23 mouse cellular contexts compared by ENCODE assay signal in the genomic region with DNA sequence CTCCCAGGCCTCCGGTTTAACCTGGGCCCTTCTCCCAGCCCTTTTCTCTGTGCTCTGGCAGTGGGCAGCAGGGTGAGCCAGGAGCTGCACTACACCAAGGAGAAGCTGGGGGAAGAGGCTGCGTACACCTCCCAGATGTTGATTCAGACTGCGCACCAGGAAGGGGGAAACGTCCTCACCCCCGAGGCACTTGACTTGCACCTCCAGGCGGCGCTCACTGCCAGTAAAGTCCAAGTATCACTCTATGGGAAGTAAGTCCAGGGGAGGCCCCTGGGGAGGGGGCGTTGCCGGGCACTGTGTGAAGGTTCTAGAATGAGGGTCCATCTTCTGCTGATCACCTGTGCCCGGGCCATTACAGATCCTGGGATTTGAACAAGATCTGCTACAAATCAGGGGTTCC. TPM values are rescaled to one million over a fixed set of nuclear protein-coding genes. Genes with fewer than 3 reads are reported as not detected.
DNase-seq lines count a peak whose midpoint lies in the region; ATAC-seq and TF ChIP-seq lines count a peak whose summit lies in the region.
"Had no signal": no experiment of that assay in that cellular context is flagged by ENCODE, and none has a peak within 500 bp of the region (broad histone marks: within the 10 kb centered on the region; RNA-seq: fewer than 3 reads in every experiment).

No protein-coding gene starts in this region.

- no peak for TF ChIP-seq RAD21 in MEL (IDR thresholded peaks at IDR 0.05; ENCODE audit: low read depth, low read length)

- no peak for TF ChIP-seq POLR2A in MEL (IDR thresholded peaks at IDR 0.05; ENCODE audit: control insufficient read depth in 1 of 2, insufficient read depth in 1 of 2, low read depth in 1 of 2, low read length in 2 of 2, poor library complexity in 1 of 2)

- peaks cover 20% of the 10 kb centered on the region for H3K36me3 ChIP-seq in hindbrain, postnatal 0 days (ENCODE audit: insufficient read depth, low read length)
- H3K36me3 ChIP-seq in hindbrain, embryonic 16.5 days (ENCODE audit: control insufficient read depth, insufficient read depth, low read length) = peaks cover 11% of the 10 kb centered on the region; the same call in 1 of the 2 replicates
- H3K36me3 ChIP-seq in midbrain, embryonic 14.5 days (ENCODE audit: control insufficient read depth, insufficient read depth, low read length) = peaks cover 10% of the 10 kb centered on the region
- H3K36me3 ChIP-seq in midbrain, embryonic 13.5 days = peaks cover 20% of the 10 kb centered on the region
- H3K36me3 ChIP-seq in MEL (ENCODE audit: control insufficient read depth in 1 of 2, insufficient read depth in 2 of 2, low read length in 2 of 2) = no peaks in the 10 kb centered on the region
- no peaks in the 10 kb centered on the region for H3K36me3 ChIP-seq in stomach, postnatal 0 days (ENCODE audit: control insufficient read depth, insufficient read depth, low read length)

- H3K27ac ChIP-seq in hindbrain, postnatal 0 days = no peak overlapping the region
- no peak overlapping the region for H3K27ac ChIP-seq in hindbrain, embryonic 16.5 days (ENCODE audit: low read depth, low read length)
- H3K27ac ChIP-seq in midbrain, embryonic 14.5 days (replicated peaks; ENCODE audit: low read depth, low read length) = no peak overlapping the region
- no peak overlapping the region for H3K27ac ChIP-seq in midbrain, embryonic 13.5 days
- H3K27ac ChIP-seq in MEL (ENCODE audit: control insufficient read depth, low read depth, low read length) = no peak overlapping the region
- no peak overlapping the region for H3K27ac ChIP-seq in stomach, postnatal 0 days (replicated peaks)
- H3K27ac ChIP-seq: hindbrain, embryonic 15.5 days had no signal

- TF ChIP-seq EP300 in MEL (IDR thresholded peaks at IDR 0.05; ENCODE audit: low read depth in 1 of 2, low read length in 2 of 2) = no peak
- no peak for TF ChIP-seq EP300 in stomach, postnatal 0 days (optimal IDR thresholded peaks at IDR 0.05)

- H3K9me3 ChIP-seq in hindbrain, postnatal 0 days (ENCODE audit: low read length) = no peaks in the 10 kb centered on the region
- no peaks in the 10 kb centered on the region for H3K9me3 ChIP-seq in hindbrain, embryonic 16.5 days (ENCODE audit: control insufficient read depth, low read length)
- no peaks in the 10 kb centered on the region for H3K9me3 ChIP-seq in midbrain, embryonic 14.5 days (ENCODE audit: control insufficient read depth, low read length)
- no peaks in the 10 kb centered on the region for H3K9me3 ChIP-seq in midbrain, embryonic 13.5 days
- no peaks in the 10 kb centered on the region for H3K9me3 ChIP-seq in MEL (replicated peaks; ENCODE audit: insufficient read depth, low read length)
- no peaks in the 10 kb centered on the region for H3K9me3 ChIP-seq in stomach, postnatal 0 days (ENCODE audit: control insufficient read depth, low read length)
- H3K9me3 ChIP-seq: hindbrain, embryonic 15.5 days; megakaryocyte, embryonic 14.5 days had no signal

- no peaks in the 10 kb centered on the region; the same call in 1 of the 2 replicates for H3K4me1 ChIP-seq in hindbrain, postnatal 0 days (ENCODE audit: insufficient read depth, low read length)
- peaks cover 3% of the 10 kb centered on the region; the same call in 1 of the 2 replicates for H3K4me1 ChIP-seq in hindbrain, embryonic 16.5 days (ENCODE audit: control insufficient read depth, insufficient read depth, low read depth, low read length)
- no peaks in the 10 kb centered on the region for H3K4me1 ChIP-seq in midbrain, embryonic 14.5 days (ENCODE audit: control insufficient read depth, insufficient read depth, low read length)
- H3K4me1 ChIP-seq in midbrain, embryonic 13.5 days (replicated peaks) = no peaks in the 10 kb centered on the region
- no peaks in the 10 kb centered on the region for H3K4me1 ChIP-seq in MEL (ENCODE audit: control insufficient read depth in 1 of 2, insufficient read depth in 2 of 2, low read length in 2 of 2)
- no peaks in the 10 kb centered on the region for H3K4me1 ChIP-seq in stomach, postnatal 0 days (replicated peaks; ENCODE audit: control insufficient read depth, insufficient read depth)

- H3K9ac ChIP-seq in hindbrain, postnatal 0 days (replicated peaks; ENCODE audit: low read length) = no peak overlapping the region
- H3K9ac ChIP-seq in hindbrain, embryonic 16.5 days (ENCODE audit: low read depth, low read length) = no peak overlapping the region
- no peak overlapping the region for H3K9ac ChIP-seq in midbrain, embryonic 14.5 days (replicated peaks; ENCODE audit: low read length)
- no peak overlapping the region for H3K9ac ChIP-seq in midbrain, embryonic 13.5 days (replicated peaks)
- no peak overlapping the region for H3K9ac ChIP-seq in MEL (ENCODE audit: control insufficient read depth, low read depth, low read length, poor library complexity, severe bottlenecking)
- H3K9ac ChIP-seq in stomach, postnatal 0 days (ENCODE audit: low read length) = no peak overlapping the region
- H3K9ac ChIP-seq: hindbrain, embryonic 15.5 days had no signal

- H3K79me2 ChIP-seq in MEL (ENCODE audit: control insufficient read depth, insufficient read depth, low read length, poor library complexity) = no peaks in the 10 kb centered on the region

- H3K4me2 ChIP-seq in hindbrain, postnatal 0 days (ENCODE audit: low read depth, low read length) = no peak overlapping the region
- H3K4me2 ChIP-seq in hindbrain, embryonic 16.5 days (ENCODE audit: low read length) = no peak overlapping the region
- no peak overlapping the region for H3K4me2 ChIP-seq in midbrain, embryonic 14.5 days (ENCODE audit: low read length)
- H3K4me2 ChIP-seq in midbrain, embryonic 13.5 days (replicated peaks) = no peak overlapping the region
- no peak overlapping the region for H3K4me2 ChIP-seq in stomach, postnatal 0 days (replicated peaks; ENCODE audit: low read depth)
- H3K4me2 ChIP-seq: hindbrain, embryonic 15.5 days; liver, embryonic 11.5 days had no signal

- ATAC-seq in hindbrain, postnatal 0 days = no peak
- no peak for ATAC-seq in hindbrain, embryonic 16.5 days
- peak; percentile 32; the same call in 1 of the 2 replicates for ATAC-seq in midbrain, embryonic 14.5 days (ENCODE audit: low FRiP score, low TSS enrichment)
- ATAC-seq in midbrain, embryonic 13.5 days = no peak
- ATAC-seq in stomach, postnatal 0 days (ENCODE audit: low FRiP score, low TSS enrichment) = no peak

- DNase-seq in hindbrain, postnatal 0 days (ENCODE audit: low spot score) = no peak
- no peak for DNase-seq in midbrain, embryonic 14.5 days
- no peak for DNase-seq in MEL (ENCODE audit: low read depth, low spot score)
- DNase-seq in stomach, postnatal 0 days (ENCODE audit: low spot score) = no peak
- no peak for DNase-seq in cerebellum, adult 11 months
- no peak for DNase-seq in urinary bladder, adult 18-20 months (ENCODE audit: low spot score in 2 of 2)
- DNase-seq: cerebellum, adult 11-12 months; cerebellum, postnatal 36 days; gastrocnemius, postnatal 14 days; layer of hippocampus, postnatal 36 days; right cerebral cortex, adult 18-20 months; thymus, postnatal 14 days had no signal

- no peak overlapping the region for H3K4me3 ChIP-seq in hindbrain, postnatal 0 days (ENCODE audit: low read length)
- H3K4me3 ChIP-seq in hindbrain, embryonic 16.5 days (ENCODE audit: low read length) = no peak overlapping the region
- no peak overlapping the region for H3K4me3 ChIP-seq in midbrain, embryonic 14.5 days (replicated peaks; ENCODE audit: low read depth, low read length)
- no peak overlapping the region for H3K4me3 ChIP-seq in midbrain, embryonic 13.5 days (replicated peaks)
- no peak overlapping the region for H3K4me3 ChIP-seq in MEL (ENCODE audit: control insufficient read depth in 1 of 2, insufficient read depth in 1 of 2, low read depth in 2 of 2, low read length in 2 of 2)
- no peak overlapping the region for H3K4me3 ChIP-seq in stomach, postnatal 0 days (ENCODE audit: low read depth, low read length)
- H3K4me3 ChIP-seq: hindbrain, embryonic 15.5 days; megakaryocyte, embryonic 14.5 days had no signal

- 69% methylated on average over 10 of the region's 10 CpGs for WGBS in hindbrain, postnatal 0 days
- WGBS in hindbrain, embryonic 16.5 days = 75% methylated on average over 10 of the region's 10 CpGs
- WGBS in midbrain, embryonic 14.5 days = 83% methylated on average over 10 of the region's 10 CpGs
- 78% methylated on average over 10 of the region's 10 CpGs for WGBS in midbrain, embryonic 13.5 days
- 75% methylated on average over 10 of the region's 10 CpGs for WGBS in stomach, postnatal 0 days

- TF ChIP-seq CTCF in hindbrain, postnatal 0 days (IDR thresholded peaks at IDR 0.05; ENCODE audit: low read depth) = peak; percentile 36
- peak in 2 of 3 experiments; percentile 9 to 16; a peak in 1 of 6 replicates for TF ChIP-seq CTCF in MEL (IDR thresholded peaks at IDR 0.05 in 2 of 3, conservative IDR thresholded peaks at IDR 0.05 in 1 of 3; ENCODE audit: control insufficient read depth in 1 of 3, insufficient read depth in 1 of 3, low read depth in 2 of 3, low read length in 3 of 3, poor library complexity in 1 of 3, severe bottlenecking in 1 of 3)
- peak; percentile 15; the same call in 1 of the 2 replicates for TF ChIP-seq CTCF in stomach, postnatal 0 days (IDR thresholded peaks at IDR 0.05; ENCODE audit: low read depth)

- no peaks in the 10 kb centered on the region for H3K27me3 ChIP-seq in hindbrain, postnatal 0 days (ENCODE audit: insufficient read depth, low read length)
- no peaks in the 10 kb centered on the region for H3K27me3 ChIP-seq in hindbrain, embryonic 16.5 days (replicated peaks; ENCODE audit: control insufficient read depth, insufficient read depth, low read length)
- H3K27me3 ChIP-seq in midbrain, embryonic 14.5 days (ENCODE audit: control insufficient read depth, insufficient read depth, low read length) = peaks cover 6% of the 10 kb centered on the region; the same call in 1 of the 2 replicates
- H3K27me3 ChIP-seq in midbrain, embryonic 13.5 days = peaks cover 3% of the 10 kb centered on the region; the same call in 1 of the 2 replicates
- H3K27me3 ChIP-seq in MEL (ENCODE audit: control insufficient read depth in 1 of 2, insufficient read depth in 2 of 2, low read length in 2 of 2) = no peaks in the 10 kb centered on the region
- no peaks in the 10 kb centered on the region for H3K27me3 ChIP-seq in stomach, postnatal 0 days (ENCODE audit: control insufficient read depth, insufficient read depth, low read length)
- H3K27me3 ChIP-seq: hindbrain, embryonic 15.5 days had no signal

RNA-seq across cellular contexts. Expression of gene Ptch2, which starts 8.8 kb away (rescaled TPM):
- total RNA-seq in hindbrain, postnatal 0 days (2014; rRNA removed) = 16.1 and 18.8 TPM in 2 replicates
- polyA plus RNA-seq in hindbrain, postnatal 0 days (2015; fragmentation: Nextera tagmentation; extraction: Ambion mirVana) = 4.1 and 4.4 TPM in 2 replicates
- polyA plus RNA-seq in hindbrain, embryonic 16.5 days (2015; fragmentation: Nextera tagmentation; extraction: Ambion mirVana) = 7.8 and 9.6 TPM in 2 replicates
- polyA plus RNA-seq in midbrain, embryonic 14.5 days (2014; fragmentation: Nextera tagmentation; extraction: Ambion mirVana) = 4.0 and 4.5 TPM in 2 replicates
- 7.1 and 7.3 TPM in 2 replicates for polyA plus RNA-seq in midbrain, embryonic 13.5 days (2015; fragmentation: Nextera tagmentation; extraction: Ambion mirVana)
- not detected in 2 replicates for total RNA-seq in MEL (2012; rRNA removed)
- under 1 TPM in 1 of 2 experiments, not detected in 1; 0.33 TPM for polyA plus RNA-seq in MEL (2012; ENCODE audit: insufficient read depth in 1 of 2, insufficient read length in 2 of 2, low read depth in 1 of 2, low replicate concordance in 2 of 2, missing spikeins in 1 of 2)
- 1.3 and 1.5 TPM in 2 replicates for polyA plus RNA-seq in stomach, postnatal 0 days (2015; fragmentation: Nextera tagmentation; extraction: Ambion mirVana)

RNA-seq across cellular contexts. Expression of gene Btbd19, which starts 20.9 kb away (rescaled TPM):
- 7.8 and 9.1 TPM in 2 replicates for total RNA-seq in hindbrain, postnatal 0 days (2014; rRNA removed)
- polyA plus RNA-seq in hindbrain, postnatal 0 days (2015; fragmentation: Nextera tagmentation; extraction: Ambion mirVana) = 4.9 and 5.4 TPM in 2 replicates
- 3.9 and 4.9 TPM in 2 replicates for polyA plus RNA-seq in hindbrain, embryonic 16.5 days (2015; fragmentation: Nextera tagmentation; extraction: Ambion mirVana)
- polyA plus RNA-seq in midbrain, embryonic 14.5 days (2014; fragmentation: Nextera tagmentation; extraction: Ambion mirVana) = 3.2 and 3.4 TPM in 2 replicates
- polyA plus RNA-seq in midbrain, embryonic 13.5 days (2015; fragmentation: Nextera tagmentation; extraction: Ambion mirVana) = 3.3 and 3.4 TPM in 2 replicates
- total RNA-seq in MEL (2012; rRNA removed) = 12.1 and 13.6 TPM in 2 replicates
- polyA plus RNA-seq in MEL (2012; ENCODE audit: insufficient read depth in 1 of 2, insufficient read length in 2 of 2, low read depth in 1 of 2, low replicate concordance in 2 of 2, missing spikeins in 1 of 2) = 10 to 100 TPM in 1 of 2 experiments, not detected in 1; 22.6 TPM
- polyA plus RNA-seq in stomach, postnatal 0 days (2015; fragmentation: Nextera tagmentation; extraction: Ambion mirVana) = 5.7 and 5.9 TPM in 2 replicates

RNA-seq across cellular contexts. Expression of gene Tctex1d4, which starts 21.9 kb away (rescaled TPM):
- 2.0 and 5.8 TPM in 2 replicates for total RNA-seq in hindbrain, postnatal 0 days (2014; rRNA removed)
- 2.0 and 2.8 TPM in 2 replicates for polyA plus RNA-seq in hindbrain, postnatal 0 days (2015; fragmentation: Nextera tagmentation; extraction: Ambion mirVana)
- polyA plus RNA-seq in hindbrain, embryonic 16.5 days (2015; fragmentation: Nextera tagmentation; extraction: Ambion mirVana) = 1.5 and 1.8 TPM in 2 replicates
- polyA plus RNA-seq in midbrain, embryonic 14.5 days (2014; fragmentation: Nextera tagmentation; extraction: Ambion mirVana) = not detected in 2 replicates
- not detected in 2 replicates for polyA plus RNA-seq in midbrain, embryonic 13.5 days (2015; fragmentation: Nextera tagmentation; extraction: Ambion mirVana)
- 0.31 and 0.62 TPM in 2 replicates for total RNA-seq in MEL (2012; rRNA removed)
- polyA plus RNA-seq in MEL (2012; ENCODE audit: insufficient read depth in 1 of 2, insufficient read length in 2 of 2, low read depth in 1 of 2, low replicate concordance in 2 of 2, missing spikeins in 1 of 2) = 1 to 10 TPM in 1 of 2 experiments, not detected in 1; 1.3 TPM
- polyA plus RNA-seq in stomach, postnatal 0 days (2015; fragmentation: Nextera tagmentation; extraction: Ambion mirVana) = 0.58 and 0.62 TPM in 2 replicates
- total RNA-seq: adrenal gland, adult 18-20 months; gastrocnemius, postnatal 14 days; layer of hippocampus, postnatal 36 days; left cerebral cortex, postnatal 25 days had no signal
- polyA plus RNA-seq: embryonic facial prominence, embryonic 11.5 days; heart, postnatal 0 days; liver, embryonic 11.5 days; neural tube, embryonic 11.5 days; stomach, embryonic 14.5 days had no signal

RNA-seq across cellular contexts. Expression of gene Plk3, which starts 29.1 kb away (rescaled TPM):
- 23.9 and 29.8 TPM in 2 replicates for total RNA-seq in hindbrain, postnatal 0 days (2014; rRNA removed)
- 26.8 and 29.1 TPM in 2 replicates for polyA plus RNA-seq in hindbrain, postnatal 0 days (2015; fragmentation: Nextera tagmentation; extraction: Ambion mirVana)
- 24.0 and 24.8 TPM in 2 replicates for polyA plus RNA-seq in hindbrain, embryonic 16.5 days (2015; fragmentation: Nextera tagmentation; extraction: Ambion mirVana)
- polyA plus RNA-seq in midbrain, embryonic 14.5 days (2014; fragmentation: Nextera tagmentation; extraction: Ambion mirVana) = 15.7 and 17.5 TPM in 2 replicates
- 18.6 and 19.3 TPM in 2 replicates for polyA plus RNA-seq in midbrain, embryonic 13.5 days (2015; fragmentation: Nextera tagmentation; extraction: Ambion mirVana)
- 4.1 and 5.3 TPM in 2 replicates for total RNA-seq in MEL (2012; rRNA removed)
- 10 to 100 TPM in 1 of 2 experiments, not detected in 1; 13.8 TPM for polyA plus RNA-seq in MEL (2012; ENCODE audit: insufficient read depth in 1 of 2, insufficient read length in 2 of 2, low read depth in 1 of 2, low replicate concordance in 2 of 2, missing spikeins in 1 of 2)
- 18.1 and 18.7 TPM in 2 replicates for polyA plus RNA-seq in stomach, postnatal 0 days (2015; fragmentation: Nextera tagmentation; extraction: Ambion mirVana)

RNA-seq across cellular contexts. Expression of gene Rps8, which starts 51.4 kb away (rescaled TPM):
- 463 and 470 TPM in 2 replicates for total RNA-seq in hindbrain, postnatal 0 days (2014; rRNA removed)
- 523 and 530 TPM in 2 replicates for polyA plus RNA-seq in hindbrain, postnatal 0 days (2015; fragmentation: Nextera tagmentation; extraction: Ambion mirVana)
- polyA plus RNA-seq in hindbrain, embryonic 16.5 days (2015; fragmentation: Nextera tagmentation; extraction: Ambion mirVana) = 320 and 403 TPM in 2 replicates
- polyA plus RNA-seq in midbrain, embryonic 14.5 days (2014; fragmentation: Nextera tagmentation; extraction: Ambion mirVana) = 599 and 678 TPM in 2 replicates
- 558 and 623 TPM in 2 replicates for polyA plus RNA-seq in midbrain, embryonic 13.5 days (2015; fragmentation: Nextera tagmentation; extraction: Ambion mirVana)
- 4,560 and 5,186 TPM in 2 replicates for total RNA-seq in MEL (2012; rRNA removed)
- 1,000 to 10,000 TPM; 1,132 to 1,156 TPM for polyA plus RNA-seq in MEL (2012; ENCODE audit: insufficient read depth in 1 of 2, insufficient read length in 2 of 2, low read depth in 1 of 2, low replicate concordance in 2 of 2, missing spikeins in 1 of 2)
- 752 and 809 TPM in 2 replicates for polyA plus RNA-seq in stomach, postnatal 0 days (2015; fragmentation: Nextera tagmentation; extraction: Ambion mirVana)
